ENCODE assay signal across 51 mouse cellular contexts in the genomic region with DNA sequence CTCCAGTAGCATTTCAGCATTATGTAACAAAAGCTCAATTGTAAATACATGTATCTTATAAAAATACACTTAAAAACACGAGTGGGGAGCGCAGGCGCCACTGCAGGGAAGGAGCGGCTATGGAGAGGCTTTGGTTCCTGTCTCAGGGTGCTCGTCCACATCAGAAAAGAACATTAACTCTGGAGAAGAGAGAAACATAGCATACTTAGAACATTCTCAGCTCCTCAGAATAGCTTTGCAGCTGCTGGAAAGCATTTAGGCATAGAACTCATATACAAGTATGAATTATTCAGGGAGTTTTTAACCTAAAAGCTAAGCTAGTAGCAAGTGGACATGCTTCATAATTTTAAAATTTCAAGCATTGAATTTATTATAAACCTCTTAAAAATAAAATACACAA. TPM values are rescaled to one million over a fixed set of nuclear protein-coding genes. Genes with fewer than 3 reads are reported as not detected.
"Had no signal": no experiment of that assay in that cellular context is flagged by ENCODE, and none has a peak within 500 bp of the region (broad histone marks: within the 10 kb centered on the region; RNA-seq: fewer than 3 reads in every experiment).

No protein-coding gene starts in this region.

- H3K4me3 ChIP-seq: heart, embryonic 12.5 days; heart, embryonic 13.5 days; heart, embryonic 15.5 days; hindbrain, embryonic 10.5 days; hindbrain, embryonic 12.5 days; hindbrain, embryonic 13.5 days; hindbrain, embryonic 15.5 days; intestine, embryonic 15.5 days; kidney, embryonic 15.5 days; layer of hippocampus, adult 2 months had no signal

- H3K27me3 ChIP-seq: heart, embryonic 12.5 days; heart, embryonic 13.5 days; heart, embryonic 15.5 days; hindbrain, embryonic 12.5 days; hindbrain, embryonic 13.5 days; hindbrain, embryonic 15.5 days; intestine, embryonic 15.5 days; kidney, embryonic 15.5 days had no signal

- ATAC-seq: hindbrain, embryonic 16.5 days; hindbrain, postnatal 0 days; inflammation-experienced regulatory T-cells, adult 6 months; intestine, embryonic 15.5 days; intestine, embryonic 16.5 days; intestine, postnatal 0 days had no signal

- H3K36me3 ChIP-seq: heart, embryonic 15.5 days; intestine, embryonic 15.5 days had no signal

- H3K4me1 ChIP-seq: heart, embryonic 13.5 days; heart, embryonic 15.5 days; hindbrain, embryonic 10.5 days; hindbrain, embryonic 12.5 days; hindbrain, embryonic 13.5 days; hindbrain, embryonic 15.5 days; intestine, embryonic 15.5 days; kidney, embryonic 15.5 days had no signal

- H3K9me3 ChIP-seq: heart, embryonic 12.5 days; heart, embryonic 13.5 days; heart, embryonic 15.5 days; hindbrain, embryonic 10.5 days; hindbrain, embryonic 12.5 days; hindbrain, embryonic 13.5 days; hindbrain, embryonic 15.5 days; intestine, embryonic 15.5 days; kidney, embryonic 15.5 days had no signal

- DNase-seq: heart, postnatal 10 days; heart, postnatal 14 days; heart, postnatal 36 days; heart, postnatal 4 days; kidney, adult 11 months; kidney, adult 18-20 months; kidney, adult 2 months; kidney, adult 8-10 months; kidney, adult 9 months; kidney, postnatal 10 days; kidney, postnatal 14 days; kidney, postnatal 25 days; kidney, postnatal 36 days; kidney, postnatal 4 days; layer of hippocampus, adult 9-11 months; layer of hippocampus, postnatal 36 days had no signal

- H3K27ac ChIP-seq: heart, embryonic 13.5 days; heart, embryonic 15.5 days; hindbrain, embryonic 10.5 days; hindbrain, embryonic 12.5 days; hindbrain, embryonic 13.5 days; hindbrain, embryonic 14.5 days; hindbrain, embryonic 15.5 days; hindbrain, postnatal 0 days; intestine, embryonic 15.5 days; kidney, embryonic 15.5 days; kidney, postnatal 0 days; layer of hippocampus, adult 2 months had no signal

RNA-seq across cellular contexts. Expression of gene C2cd6, which starts 6.3 kb away (rescaled TPM):
- total RNA-seq: heart, postnatal 10 days; heart, postnatal 14 days; heart, postnatal 25 days; heart, postnatal 36 days; heart, postnatal 4 days; hematopoietic stem cell, adult 5-6 weeks; hindbrain, postnatal 0 days; layer of hippocampus, adult 18-20 months; layer of hippocampus, adult 2 months; layer of hippocampus, adult 8-10 months; layer of hippocampus, postnatal 10 days; layer of hippocampus, postnatal 14 days; layer of hippocampus, postnatal 25 days; layer of hippocampus, postnatal 36 days; left cerebral cortex, adult 18-20 months; left cerebral cortex, adult 8-10 months had no signal
- polyA plus RNA-seq: heart, embryonic 11.5 days; heart, embryonic 12.5 days; heart, embryonic 13.5 days; heart, embryonic 14.5 days; heart, embryonic 15.5 days; heart, embryonic 16.5 days; heart, postnatal 0 days; hindbrain, embryonic 10.5 days; hindbrain, embryonic 11.5 days; hindbrain, embryonic 12.5 days; hindbrain, embryonic 13.5 days; hindbrain, embryonic 15.5 days; hindbrain, embryonic 16.5 days; hindbrain, postnatal 0 days; inflammation-experienced regulatory T-cells, adult 6 months; intestine, embryonic 14.5 days; intestine, embryonic 15.5 days; intestine, embryonic 16.5 days; intestine, postnatal 0 days; kidney, embryonic 14.5 days; kidney, embryonic 15.5 days; kidney, embryonic 16.5 days; kidney, postnatal 0 days; large intestine, adult 2 months had no signal
